Mouse (Mus musculus) heart, embryonic 11.5 days (tissue): ENCODE data around the gene Ly6g6f. TPM values are rescaled to one million over a fixed set of nuclear protein-coding genes. Genes with fewer than 3 reads are reported as not detected.

Experiments used
- ATAC-seq: fragments of 200-750 bp; cut with Nextera tagmentation; replicated peaks from 2 replicates; pipeline ENCODE4 v1.8.0; 2017; ENCODE audit warnings: moderate library complexity; ENCODE audit not compliant: insufficient number of reproducible peaks, low FRiP score, low TSS enrichment
- H3K27ac ChIP-seq: fragments of 300-500 bp; sonication (generic); 2 replicates; pipeline ENCODE4 v1.5.1; 2014; ENCODE audit warnings: mild to moderate bottlenecking, low read depth, low read length
- H3K27me3 ChIP-seq: fragments of 300-500 bp; sonication (generic); 2 replicates; pipeline ENCODE4 v1.6.1; 2014; ENCODE audit warnings: mild to moderate bottlenecking, low read length, mixed read lengths; ENCODE audit not compliant: control insufficient read depth, insufficient read depth
- H3K36me3 ChIP-seq: fragments of 300-500 bp; sonication (generic); 2 replicates; pipeline ENCODE4 v1.6.1; 2014; ENCODE audit warnings: mild to moderate bottlenecking, low read length, moderate library complexity, mixed read lengths; ENCODE audit not compliant: control insufficient read depth, insufficient read depth
- H3K4me1 ChIP-seq: fragments of 300-500 bp; sonication (generic); 2 replicates; pipeline ENCODE4 v1.6.1; 2014; ENCODE audit warnings: low read length; ENCODE audit not compliant: control insufficient read depth, insufficient read depth
- H3K4me2 ChIP-seq: fragments of 300-500 bp; sonication (generic); 2 replicates; pipeline ENCODE4 v1.6.1; 2014; ENCODE audit warnings: mild to moderate bottlenecking, moderate library complexity
- H3K4me3 ChIP-seq: fragments of 300-500 bp; sonication (generic); 2 replicates; pipeline ENCODE4 v1.5.1; 2014; ENCODE audit warnings: low read depth, low read length
- H3K9ac ChIP-seq: fragments of 300-500 bp; sonication (generic); 2 replicates; pipeline ENCODE4 v1.6.1; 2014; ENCODE audit warnings: mild to moderate bottlenecking, low read depth, low read length, moderate library complexity
- H3K9me3 ChIP-seq: fragments of 300-500 bp; sonication (generic); replicated peaks from 2 replicates; pipeline ENCODE4 v1.6.1; 2016; ENCODE audit warnings: low read length; ENCODE audit not compliant: control insufficient read depth
- WGBS: fragments of 180-500 bp; shearing (Covaris S2); extraction: QIAGEN DNeasy Blood & Tissue Kit; methylation state at CpG from one replicate; pipeline ENCODE4 v1.1.7; 2014; ENCODE audit not compliant: insufficient replicate concordance; 5-methylcytosine and 5-hydroxymethylcytosine counted together
- polyA plus RNA-seq: library from polyadenylated mRNA; unstranded; fragments of >200 nt; fragmentation: Nextera tagmentation; extraction: Ambion mirVana; gene quantifications from 2 replicates; pipeline ENCODE4 v1.2.1, GENCODE M21; 2014

Ly6g6f gene
- polyA plus RNA-seq, 1 experiment from 2014 or later: 1.8 TPM

DNA sequence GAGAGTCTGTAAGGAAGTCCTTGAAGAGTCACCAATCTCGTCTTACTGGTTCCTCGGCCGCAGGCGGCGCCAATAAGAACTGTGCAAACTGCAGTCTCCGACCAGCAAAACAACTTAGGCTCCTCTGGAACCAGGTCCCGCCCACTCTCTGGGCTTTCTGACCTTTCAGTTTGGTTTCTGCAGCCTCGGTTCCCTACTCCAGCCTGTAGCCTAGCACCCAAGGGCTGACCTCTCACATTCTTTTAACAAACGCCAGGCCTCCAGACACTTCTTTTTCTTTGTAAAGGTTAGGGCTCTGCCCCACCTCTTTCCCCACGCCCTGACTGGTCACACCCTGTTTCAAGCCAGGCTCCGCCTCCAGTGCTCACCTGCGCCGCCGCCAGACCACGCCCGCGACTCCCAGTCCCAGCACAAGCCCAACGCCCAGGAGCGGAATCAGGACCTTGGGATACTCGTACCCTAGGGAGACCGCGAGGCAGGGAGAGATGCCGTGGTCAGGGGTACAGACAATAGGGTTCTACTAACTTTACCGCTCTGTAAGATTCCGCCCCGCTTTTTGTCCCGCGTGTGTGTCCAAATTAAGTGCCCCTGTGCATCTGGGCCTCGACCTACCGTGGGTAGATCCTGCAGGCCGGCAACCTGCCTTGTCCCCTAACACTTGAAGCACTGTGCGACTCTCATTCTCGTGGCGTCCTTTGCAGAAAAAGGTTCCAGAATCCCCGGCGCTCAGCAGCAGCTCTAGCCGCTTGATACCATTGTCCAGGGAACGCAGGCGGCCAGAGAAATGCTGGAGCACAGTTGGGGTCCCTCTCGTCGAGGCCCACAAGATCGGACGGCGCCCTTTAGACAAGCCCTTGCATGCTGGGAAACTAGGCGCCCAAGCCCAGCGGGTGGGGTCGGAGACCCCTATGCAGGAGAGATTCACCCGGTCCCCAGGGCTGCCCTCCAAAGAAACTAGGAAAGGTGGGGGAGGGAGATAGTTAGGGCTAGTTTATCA is 20.2 kb downstream of the Ly6g6f start, which contains the start of gene Ly6g6c:
Ly6g6c (plus strand) TSS at position 438 of the 997 bp plus-strand sequence.
- H3K4me2 ChIP-seq: peak within 1 kb of the TSS; percentile 66
- peaks cover 16% of the 10 kb centered on the region for H3K4me1 ChIP-seq
- ATAC-seq: no peak; the same call in 1 of the 2 replicates
- H3K9ac ChIP-seq: peak within 1 kb of the TSS; percentile 52; the same call in 1 of the 2 replicates
- 1% methylated on average over 48 of the region's 48 CpGs for WGBS
- H3K4me3 ChIP-seq: peak within 1 kb of the TSS; percentile 38
- H3K27me3 ChIP-seq: peaks cover 50% of the 10 kb centered on the region
- H3K36me3 ChIP-seq: peaks cover 13% of the 10 kb centered on the region
- no peak within 1 kb of the TSS for H3K27ac ChIP-seq
- no peaks in the 10 kb centered on the region for H3K9me3 ChIP-seq

- Histone ChIP-seq H3K36me3 (peaks cover 13% of the 10 kb centered on the region), H3K9ac (no peak overlapping the region), H3K27me3 (peaks cover 50% of the 10 kb centered on the region), H3K27ac (no peak overlapping the region), H3K9me3 (no peaks in the 10 kb centered on the region), H3K4me3 (peak overlapping the region; percentile 38; the same call in 1 of the 2 replicates), H3K4me1 (peaks cover 20% of the 10 kb centered on the region), H3K4me2 (peak overlapping the region; percentile 66)
- ATAC-seq: no peak
- WGBS: 32% methylated on average over 10 of the region's 10 CpGs
These were observed 21.0 kb downstream of the Ly6g6f start for GRCm38 (mm10) chr17:35064378-35064877.

DNA sequence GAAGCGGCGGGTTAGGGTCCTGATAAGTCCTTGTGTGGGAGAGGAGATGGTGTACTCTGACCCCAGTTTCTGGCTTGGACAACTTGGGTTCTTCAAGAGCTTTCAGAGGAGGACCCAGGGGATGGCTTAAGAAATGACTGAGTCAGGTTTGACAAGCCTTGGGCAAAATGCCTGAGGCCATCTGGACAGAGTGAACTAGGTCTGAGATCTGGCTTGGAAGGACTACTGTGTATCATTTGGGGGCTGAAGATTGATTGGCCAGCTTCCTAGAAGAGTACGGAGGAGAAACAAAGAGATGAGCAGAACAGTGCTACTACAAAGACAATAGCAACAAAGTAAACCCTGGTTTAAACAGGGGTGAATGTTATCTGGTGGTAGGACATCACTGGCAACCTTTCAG is 21.9 kb downstream of the Ly6g6f start:
- 83% methylated on average over 3 of the region's 3 CpGs for WGBS
- peaks cover 50% of the 10 kb centered on the region for H3K27me3 ChIP-seq
- peaks cover 13% of the 10 kb centered on the region for H3K36me3 ChIP-seq

GRCm38 (mm10) chr17:35061299-35061698 is 24.1 kb downstream of the Ly6g6f start:
- H3K27me3 ChIP-seq: peaks cover 31% of the 10 kb centered on the region
- H3K4me3 ChIP-seq: no peak overlapping the region
- WGBS: 78% methylated on average over 8 of the region's 8 CpGs
- no peak overlapping the region for H3K27ac ChIP-seq
- H3K9me3 ChIP-seq: no peaks in the 10 kb centered on the region
- ATAC-seq: no peak
- no peak overlapping the region; the same call in 1 of the 2 replicates for H3K4me2 ChIP-seq
- peaks cover 22% of the 10 kb centered on the region for H3K36me3 ChIP-seq
- H3K4me1 ChIP-seq: peaks cover 27% of the 10 kb centered on the region
- H3K9ac ChIP-seq: no peak overlapping the region

More for the DNA sequence above, 21.9 kb downstream of the Ly6g6f start:
- Histone ChIP-seq H3K4me3 (no peak overlapping the region), H3K9me3 (no peaks in the 10 kb centered on the region), H3K27ac (no peak overlapping the region), H3K9ac (no peak overlapping the region), H3K4me1 (peaks cover 24% of the 10 kb centered on the region), H3K4me2 (no peak overlapping the region)
- no peak for ATAC-seq

DNA sequence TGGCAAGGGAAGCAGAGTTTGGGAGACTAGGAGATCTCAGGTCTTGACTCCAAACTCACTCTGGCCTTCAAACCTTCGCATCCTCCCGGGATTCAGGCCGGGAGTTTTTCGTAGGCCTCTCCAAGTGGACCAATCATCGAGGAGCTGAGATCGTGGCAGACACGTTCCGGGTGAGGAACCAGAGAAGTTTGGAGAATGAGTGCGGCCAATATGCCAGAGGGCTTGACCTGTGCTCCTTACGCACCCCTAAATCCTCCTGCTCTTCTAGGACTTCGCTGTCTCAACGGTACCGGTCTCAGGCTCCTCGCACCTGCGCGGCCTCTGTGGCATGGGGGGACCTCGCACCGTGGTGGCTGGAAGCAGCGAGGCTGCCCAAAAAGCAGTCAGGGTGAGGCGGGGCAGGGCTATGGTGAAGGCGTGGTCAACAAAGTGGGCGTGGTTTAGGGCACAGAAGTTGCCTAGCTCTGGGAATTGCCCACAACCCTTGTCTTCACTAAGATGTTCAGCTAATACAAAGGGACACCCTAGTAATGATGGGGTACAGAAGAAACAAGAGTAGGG is 24.6 kb downstream of the Ly6g6f start:
- Histone ChIP-seq H3K4me1 (peaks cover 27% of the 10 kb centered on the region), H3K27ac (no peak overlapping the region), H3K9ac (0 out of 2 replicates have a peak overlapping the region, but pooled peaks have one; percentile 94), H3K9me3 (no peaks in the 10 kb centered on the region), H3K4me2 (peak overlapping the region; percentile 77), H3K4me3 (peak overlapping the region; percentile 77), H3K36me3 (peaks cover 26% of the 10 kb centered on the region), H3K27me3 (peaks cover 26% of the 10 kb centered on the region)
- ATAC-seq: no peak
- WGBS: 62% methylated on average over 22 of the region's 22 CpGs

DNA sequence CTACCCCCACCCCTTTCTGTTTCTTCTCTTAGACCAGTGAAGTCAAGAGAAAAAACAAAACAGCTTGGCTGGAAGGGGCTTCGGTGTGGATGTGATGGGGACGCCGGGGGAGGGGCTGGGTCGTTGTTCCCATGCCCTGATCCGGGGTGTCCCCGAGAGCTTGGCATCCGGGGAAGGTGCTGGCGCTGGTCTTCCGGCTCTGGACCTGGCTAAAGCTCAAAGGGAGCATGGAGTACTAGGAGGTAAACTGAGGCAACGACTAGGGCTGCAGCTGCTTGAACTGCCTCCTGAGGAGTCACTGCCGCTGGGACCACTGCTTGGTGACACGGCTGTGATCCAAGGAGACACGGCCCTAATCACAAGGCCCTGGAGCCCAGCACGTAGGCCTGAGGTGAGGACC is 25.3 kb downstream of the Ly6g6f start:
- H3K4me2 ChIP-seq: peak overlapping the region; percentile 77
- H3K9me3 ChIP-seq: no peaks in the 10 kb centered on the region
- no peak overlapping the region for H3K27ac ChIP-seq
- peaks cover 30% of the 10 kb centered on the region for H3K36me3 ChIP-seq
- no peak for ATAC-seq
- 27% methylated on average over 14 of the region's 14 CpGs for WGBS
- peak overlapping the region; percentile 94 for H3K9ac ChIP-seq
- H3K4me3 ChIP-seq: peak overlapping the region; percentile 77
- H3K4me1 ChIP-seq: peaks cover 20% of the 10 kb centered on the region
- peaks cover 19% of the 10 kb centered on the region for H3K27me3 ChIP-seq

GRCm38 (mm10) chr17:35058911-35059892 is 26.2 kb downstream of the Ly6g6f start, which contains the start of gene Ddah2:
TSS of gene Ddah2 (plus strand) at chr17:35059035.
- Histone ChIP-seq H3K9me3 (no peaks in the 10 kb centered on the region), H3K36me3 (peaks cover 33% of the 10 kb centered on the region), H3K27me3 (peaks cover 11% of the 10 kb centered on the region; the same call in 1 of the 2 replicates), H3K4me1 (peaks cover 16% of the 10 kb centered on the region), H3K4me3 (peak within 1 kb of the TSS; percentile 77), H3K9ac (peak within 1 kb of the TSS; percentile 94), H3K4me2 (peak within 1 kb of the TSS; percentile 77), H3K27ac (peak within 1 kb of the TSS; percentile 91)
- under 1% methylated on average over 57 of the region's 57 CpGs for WGBS
- peak; percentile 88 for ATAC-seq
